Mouse (Mus musculus) limb, embryonic 14.5 days (tissue): ENCODE measurements at regions not wholly inside any gene's neighbourhood (a gene's known extent, or its start where the extent isn't known, plus 50 kb on each side); places are given as distances from the start of the nearest gene placed in this dataset.

ENCODE experiments used
- ATAC-seq: fragments of 200-750 bp; cut with Nextera tagmentation; 2 replicates; pipeline ENCODE4 v1.8.0; 2017; ENCODE audit warnings: low read depth, moderate number of reproducible peaks, moderate TSS enrichment; ENCODE audit not compliant: low FRiP score
- DNase-seq: peaks from one replicate; pipeline ENCODE4 v3.0.0-alpha.2; 2015; ENCODE audit warnings: low spot score
- H3K27ac ChIP-seq: fragments of 300-500 bp; sonication (generic); replicated peaks from 2 replicates; pipeline ENCODE4 v1.5.1; 2014; ENCODE audit warnings: low read depth, mild to moderate bottlenecking, low read length, moderate library complexity, mixed read lengths
- H3K27me3 ChIP-seq: fragments of 300-500 bp; sonication (generic); 2 replicates; pipeline ENCODE4 v1.6.1; 2014; ENCODE audit warnings: low read length, mixed read lengths; ENCODE audit not compliant: control insufficient read depth, insufficient read depth
- H3K36me3 ChIP-seq: fragments of 300-500 bp; sonication (generic); 2 replicates; pipeline ENCODE4 v1.6.1; 2014; ENCODE audit warnings: mild to moderate bottlenecking, low read length, moderate library complexity, mixed read lengths; ENCODE audit not compliant: control insufficient read depth, insufficient read depth
- H3K4me1 ChIP-seq: fragments of 300-500 bp; sonication (generic); 2 replicates; pipeline ENCODE4 v1.6.1; 2014; ENCODE audit warnings: antibody characterized with exemption, low read length, mixed read lengths; ENCODE audit not compliant: control insufficient read depth, insufficient read depth
- H3K4me2 ChIP-seq: fragments of 300-500 bp; sonication (generic); replicated peaks from 2 replicates; pipeline ENCODE4 v1.6.1; 2014; ENCODE audit warnings: low read depth, mild to moderate bottlenecking, low read length, moderate library complexity; ENCODE audit not compliant: severe bottlenecking
- H3K4me3 ChIP-seq: fragments of 300-500 bp; sonication (generic); replicated peaks from 2 replicates; pipeline ENCODE4 v1.5.1; 2014; ENCODE audit warnings: low read length
- H3K9ac ChIP-seq: fragments of 300-500 bp; sonication (generic); 2 replicates; pipeline ENCODE4 v1.6.1; 2014; ENCODE audit warnings: mild to moderate bottlenecking, low read depth, low read length, moderate library complexity; ENCODE audit not compliant: severe bottlenecking
- H3K9me3 ChIP-seq: fragments of 300-500 bp; sonication (generic); 2 replicates; pipeline ENCODE4 v1.6.1; 2016; ENCODE audit warnings: low read length; ENCODE audit not compliant: control insufficient read depth
- POLR2A ChIP-seq: fragments of 200-500 bp; IDR thresholded peaks from 2 replicates; pipeline ENCODE4 v1.8.0; 2012; ENCODE audit warnings: inconsistent platforms, mild to moderate bottlenecking, moderate library complexity, borderline replicate concordance; ENCODE audit not compliant: insufficient read depth, insufficient read length; ENCODE audit errors: extremely low read depth
- WGBS: fragments of 180-500 bp; shearing (Covaris S2); extraction: QIAGEN DNeasy Blood & Tissue Kit; methylation state at CpG from one replicate; pipeline ENCODE4 v1.1.7; 2014; 5-methylcytosine and 5-hydroxymethylcytosine counted together

DNA sequence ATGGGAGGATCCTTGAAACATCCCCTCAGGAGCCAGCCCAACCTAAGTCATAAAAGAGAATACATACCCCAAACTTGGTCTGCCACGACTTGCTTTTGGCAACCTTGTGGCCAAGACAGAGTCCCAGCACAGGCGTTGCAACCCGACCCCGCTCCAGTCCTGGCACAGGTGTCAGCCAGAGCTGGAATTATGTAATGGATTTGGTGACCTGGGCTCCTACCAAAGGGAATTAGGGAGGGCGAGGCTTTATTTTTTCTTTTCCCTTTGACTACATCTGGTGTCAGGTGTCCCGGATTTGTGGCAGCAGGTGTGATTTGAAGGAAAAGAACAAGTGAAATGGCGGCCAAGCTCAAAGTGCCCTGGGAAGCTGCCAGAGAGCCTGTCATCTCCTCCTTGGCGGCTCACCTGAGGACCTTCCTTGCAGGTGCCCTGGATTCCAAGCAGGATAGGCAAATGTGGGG is 212.9 kb downstream of the Mef2c start:
- no peaks in the 10 kb centered on the region for H3K4me1 ChIP-seq
- no peak for ATAC-seq
- H3K9ac ChIP-seq, result no peak overlapping the region
- TF ChIP-seq POLR2A, result no peak
- no peak overlapping the region for H3K4me3 ChIP-seq
- H3K36me3 ChIP-seq, result no peaks in the 10 kb centered on the region
- peaks cover 95% of the 10 kb centered on the region for H3K27me3 ChIP-seq
- no peak overlapping the region for H3K4me2 ChIP-seq
- H3K9me3 ChIP-seq, result no peaks in the 10 kb centered on the region
- DNase-seq, result no peak
- H3K27ac ChIP-seq, result no peak overlapping the region
- under 1% methylated on average over 8 of the region's 8 CpGs for WGBS

GRCm38 (mm10) chr13:83717686-83718210 is 213.9 kb downstream of the Mef2c start:
- no peaks in the 10 kb centered on the region for H3K9me3 ChIP-seq
- DNase-seq (no peak), ATAC-seq (no peak)
- no peak overlapping the region for H3K27ac ChIP-seq
- no peak overlapping the region for H3K9ac ChIP-seq
- 10% methylated on average over 4 of the region's 4 CpGs for WGBS
- no peaks in the 10 kb centered on the region for H3K36me3 ChIP-seq
- no peak overlapping the region for H3K4me2 ChIP-seq
- no peak overlapping the region for H3K4me3 ChIP-seq
- no peaks in the 10 kb centered on the region for H3K4me1 ChIP-seq
- peaks cover 98% of the 10 kb centered on the region for H3K27me3 ChIP-seq
- no peak for TF ChIP-seq POLR2A

DNA sequence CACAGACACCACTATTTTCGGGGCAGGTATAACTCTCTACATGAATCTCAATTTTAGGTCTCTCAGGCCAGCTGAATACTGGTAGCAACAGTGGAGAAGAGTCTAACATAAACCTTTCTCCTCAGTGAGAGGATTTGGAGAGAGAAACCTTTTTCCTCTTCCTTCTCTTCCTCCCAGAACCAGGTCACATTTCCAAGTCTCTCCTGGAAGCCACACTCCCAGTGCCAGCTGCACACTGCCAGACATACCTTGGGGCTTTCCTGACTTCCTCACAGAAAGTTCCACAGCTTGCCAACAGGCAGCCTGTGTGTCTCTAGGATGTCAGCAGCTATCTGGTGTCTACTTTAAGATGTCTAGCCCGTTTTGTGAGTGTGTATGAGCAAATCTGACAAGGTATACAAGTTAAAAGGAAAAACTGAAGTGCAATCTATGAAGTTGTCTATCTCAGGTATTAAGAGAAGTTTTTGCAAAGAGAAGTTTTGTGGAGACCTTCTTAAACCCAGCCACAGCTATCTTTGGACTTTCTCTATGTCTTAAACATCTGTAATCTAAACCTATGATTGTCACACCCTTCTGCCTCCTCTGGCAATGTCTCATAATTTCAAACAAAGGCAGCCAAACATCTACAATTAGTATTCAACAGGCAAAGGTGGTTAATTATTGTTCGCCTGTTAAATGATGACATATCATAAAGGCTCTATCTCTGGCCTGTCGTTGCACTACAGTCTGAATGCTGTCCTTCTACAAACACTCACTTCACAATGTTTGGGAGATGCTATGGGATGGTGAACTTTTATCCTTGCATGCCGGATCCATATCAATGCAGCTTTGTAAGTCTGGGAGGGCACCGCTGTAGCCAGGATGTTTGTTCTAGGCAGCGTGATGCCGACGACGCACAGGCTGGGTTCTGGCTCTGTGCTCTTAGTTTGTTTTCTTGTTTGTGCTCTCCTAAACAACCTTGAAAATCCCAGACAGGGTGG is 214.9 kb downstream of the Mef2c start:
- WGBS, result 3% methylated on average over 10 of the region's 10 CpGs
- Histone ChIP-seq H3K27me3 (peaks cover 98% of the 10 kb centered on the region), H3K27ac (no peak overlapping the region), H3K4me2 (no peak overlapping the region), H3K9ac (no peak overlapping the region), H3K36me3 (no peaks in the 10 kb centered on the region), H3K9me3 (no peaks in the 10 kb centered on the region), H3K4me3 (no peak overlapping the region), H3K4me1 (no peaks in the 10 kb centered on the region)
- ATAC-seq (no peak), DNase-seq (no peak)
- no peak for TF ChIP-seq POLR2A

- ATAC-seq (no peak), DNase-seq (no peak)
- Histone ChIP-seq H3K4me1 (no peaks in the 10 kb centered on the region), H3K27ac (no peak overlapping the region), H3K27me3 (peaks cover 98% of the 10 kb centered on the region), H3K4me3 (no peak overlapping the region), H3K9ac (no peak overlapping the region), H3K9me3 (no peaks in the 10 kb centered on the region), H3K4me2 (no peak overlapping the region), H3K36me3 (no peaks in the 10 kb centered on the region)
- TF ChIP-seq POLR2A, result no peak
- 4% methylated on average over 24 of the region's 24 CpGs for WGBS
Measured at GRCm38 (mm10) chr13:83719635-83720291, 215.9 kb downstream of the Mef2c start.

- no peak overlapping the region for H3K4me3 ChIP-seq
- no peak for ATAC-seq
- no peaks in the 10 kb centered on the region for H3K36me3 ChIP-seq
- no peak overlapping the region for H3K4me2 ChIP-seq
- H3K27ac ChIP-seq, result no peak overlapping the region
- no peak for DNase-seq
- H3K27me3 ChIP-seq, result peaks cover 100% of the 10 kb centered on the region
- TF ChIP-seq POLR2A, result no peak
- no peaks in the 10 kb centered on the region for H3K4me1 ChIP-seq
- 2% methylated on average over 12 of the region's 12 CpGs for WGBS
- H3K9ac ChIP-seq, result no peak overlapping the region
- H3K9me3 ChIP-seq, result no peaks in the 10 kb centered on the region
Measured at GRCm38 (mm10) chr13:83720352-83720751, 216.5 kb downstream of the Mef2c start.
